Mouse (Mus musculus) spleen, adult 12 weeks (tissue): ENCODE data around the gene Cd300ld2.
"Not testable (repeated sequence)": the region's sequence is repeated elsewhere in the genome, so short reads cannot be mapped to it uniquely, and the experiment has no call there.

ENCODE experiments used
- DNase-seq: peaks from one replicate; pipeline ENCODE4 v3.0.0; 2022; ENCODE audit warnings: low spot score

The Cd300ld2 gene

GRCm38 (mm10) chr11:115016093-115016492 is at the start of gene Cd300ld2:
Gene Cd300ld2 (minus strand): TSS chr11:115016193.
- DNase-seq: not testable (repeated sequence)

- no peak for DNase-seq
Observed at GRCm38 (mm10) chr11:115062077-115062476, 46.1 kb upstream of the Cd300ld2 start, which contains the start of gene Cd300e. Gene Cd300e (minus strand): TSS chr11:115062177.

- no peak for DNase-seq
Observed at GRCm38 (mm10) chr11:115059797-115060196, 43.8 kb upstream of the Cd300ld2 start.

GRCm38 (mm10) chr11:115058701-115059100 is 42.7 kb upstream of the Cd300ld2 start:
- no peak for DNase-seq

GRCm38 (mm10) chr11:115054537-115054936 is 38.5 kb upstream of the Cd300ld2 start:
- no peak for DNase-seq

GRCm38 (mm10) chr11:115052991-115053390 is 37.0 kb upstream of the Cd300ld2 start:
- no peak for DNase-seq

- no peak for DNase-seq
Observed at GRCm38 (mm10) chr11:115052206-115052605, 36.2 kb upstream of the Cd300ld2 start.

GRCm38 (mm10) chr11:115049282-115049895 is 33.4 kb upstream of the Cd300ld2 start:
- DNase-seq: no peak

- no peak for DNase-seq
Observed at GRCm38 (mm10) chr11:115048259-115048658, 32.3 kb upstream of the Cd300ld2 start, which contains the start of gene Cd300ld3. Gene Cd300ld3 (minus strand): TSS chr11:115048409.

GRCm38 (mm10) chr11:115037669-115038068 is 21.7 kb upstream of the Cd300ld2 start, which contains the start of gene Cd300ld5:
Gene Cd300ld5 (minus strand): TSS chr11:115037769.
- DNase-seq: not testable (repeated sequence)

GRCm38 (mm10) chr11:115026912-115027311 is 10.9 kb upstream of the Cd300ld2 start, which contains the start of gene Cd300ld4:
Gene Cd300ld4 (minus strand): TSS chr11:115027012.
- DNase-seq: not testable (repeated sequence)

GRCm38 (mm10) chr11:115004070-115004469 is 11.9 kb downstream of the Cd300ld2 start:
- no peak for DNase-seq

- DNase-seq: no peak
Observed at GRCm38 (mm10) chr11:115001474-115002040, 14.4 kb downstream of the Cd300ld2 start, which contains the start of gene Cd300c2. Gene Cd300c2 (minus strand): TSS chr11:115001880.

GRCm38 (mm10) chr11:114989793-114990192 is 26.2 kb downstream of the Cd300ld2 start, which contains the start of gene Cd300ld:
Gene Cd300ld (minus strand): TSS chr11:114989922.
- DNase-seq: no peak

GRCm38 (mm10) chr11:114981866-114982265 is 34.1 kb downstream of the Cd300ld2 start:
- no peak for DNase-seq

- DNase-seq: no peak
Observed at GRCm38 (mm10) chr11:114972726-114973125, 43.3 kb downstream of the Cd300ld2 start.

GRCm38 (mm10) chr11:114968752-114969207 is 47.2 kb downstream of the Cd300ld2 start, which contains the start of gene Cd300c:
Gene Cd300c (minus strand): TSS chr11:114969157.
- no peak for DNase-seq

GRCm38 (mm10) chr11:114965182-114965828 is 50.7 kb downstream of the Cd300ld2 start:
- no peak for DNase-seq

- no peak for DNase-seq
Observed at GRCm38 (mm10) chr11:114960369-114960768, 55.6 kb downstream of the Cd300ld2 start.
